Mouse (Mus musculus) lung, postnatal 0 days (tissue): ENCODE measurements around the gene Pacsin2.

Experiments used
- CTCF ChIP-seq: IDR thresholded peaks from 2 replicates; pipeline ENCODE4 v1.5.1; 2016; ENCODE audit warnings: antibody characterized with exemption, mild to moderate bottlenecking
- EP300 ChIP-seq: IDR thresholded peaks from 2 replicates; pipeline ENCODE4 v1.6.1; 2016; ENCODE audit warnings: antibody characterized with exemption, mild to moderate bottlenecking, control low read depth

GRCm38 (mm10) chr15:83427294-83428163 lies 36.9 kb downstream of the Pacsin2 start:
- TF ChIP-seq CTCF (peak; percentile 61), EP300 (no peak)
